Mouse (Mus musculus): ENCODE data around the gene Porcn. TPM values are rescaled to one million over a fixed set of nuclear protein-coding genes. Genes with fewer than 3 reads are reported as not detected.

Porcn gene
- total RNA-seq, 2 experiments from 2014 or later, result 7.6 to 8.0 TPM

Other genes starting within 250 kb of the Porcn start
- 1 to 10 TPM; 2.0 to 3.4 TPM for gene Gata1, start 228.5 kb downstream of the Porcn start, total RNA-seq (2021)
- gene Glod5, start 188.0 kb downstream of the Porcn start, total RNA-seq (2021), result 1 to 10 TPM in 1 of 2 experiments, not detected in 1; 1.1 TPM
- gene Suv39h1, start 131.8 kb downstream of the Porcn start, total RNA-seq (2021), result 10 to 100 TPM; 28.9 to 30.0 TPM
- gene Was, start 116.0 kb downstream of the Porcn start, total RNA-seq (2021), result 1 to 10 TPM; 3.1 to 3.3 TPM
- 10 to 100 TPM; 68.3 to 76.5 TPM for gene Wdr13, start 73.6 kb downstream of the Porcn start, total RNA-seq (2021)
- gene Rbm3, start 60.6 kb downstream of the Porcn start, total RNA-seq (2021), result 100 to 1,000 TPM; 391 to 494 TPM
- gene Tbc1d25, start 30.3 kb downstream of the Porcn start, total RNA-seq (2021), result 1 to 10 TPM; 7.6 to 8.2 TPM
- gene Ebp, start 13.0 kb downstream of the Porcn start, total RNA-seq (2021), result 10 to 100 TPM; 42.7 to 47.8 TPM
- 10 to 100 TPM; 18.5 to 21.3 TPM for gene Ftsj1, start 45.9 kb upstream of the Porcn start, total RNA-seq (2021)
- 1 to 10 TPM; 2.1 to 7.4 TPM for gene Slc38a5, start 64.6 kb upstream of the Porcn start, total RNA-seq (2021)
- not detected for gene Ssxb10, start 120.9 kb upstream of the Porcn start, total RNA-seq (2021)
- not detected for gene Ssxb9, start 160.5 kb upstream of the Porcn start, total RNA-seq (2021)
- not detected for gene Ssxb1, start 206.8 kb upstream of the Porcn start, total RNA-seq (2021)